8 mouse cellular contexts compared by ENCODE assay signal in the genomic region with DNA sequence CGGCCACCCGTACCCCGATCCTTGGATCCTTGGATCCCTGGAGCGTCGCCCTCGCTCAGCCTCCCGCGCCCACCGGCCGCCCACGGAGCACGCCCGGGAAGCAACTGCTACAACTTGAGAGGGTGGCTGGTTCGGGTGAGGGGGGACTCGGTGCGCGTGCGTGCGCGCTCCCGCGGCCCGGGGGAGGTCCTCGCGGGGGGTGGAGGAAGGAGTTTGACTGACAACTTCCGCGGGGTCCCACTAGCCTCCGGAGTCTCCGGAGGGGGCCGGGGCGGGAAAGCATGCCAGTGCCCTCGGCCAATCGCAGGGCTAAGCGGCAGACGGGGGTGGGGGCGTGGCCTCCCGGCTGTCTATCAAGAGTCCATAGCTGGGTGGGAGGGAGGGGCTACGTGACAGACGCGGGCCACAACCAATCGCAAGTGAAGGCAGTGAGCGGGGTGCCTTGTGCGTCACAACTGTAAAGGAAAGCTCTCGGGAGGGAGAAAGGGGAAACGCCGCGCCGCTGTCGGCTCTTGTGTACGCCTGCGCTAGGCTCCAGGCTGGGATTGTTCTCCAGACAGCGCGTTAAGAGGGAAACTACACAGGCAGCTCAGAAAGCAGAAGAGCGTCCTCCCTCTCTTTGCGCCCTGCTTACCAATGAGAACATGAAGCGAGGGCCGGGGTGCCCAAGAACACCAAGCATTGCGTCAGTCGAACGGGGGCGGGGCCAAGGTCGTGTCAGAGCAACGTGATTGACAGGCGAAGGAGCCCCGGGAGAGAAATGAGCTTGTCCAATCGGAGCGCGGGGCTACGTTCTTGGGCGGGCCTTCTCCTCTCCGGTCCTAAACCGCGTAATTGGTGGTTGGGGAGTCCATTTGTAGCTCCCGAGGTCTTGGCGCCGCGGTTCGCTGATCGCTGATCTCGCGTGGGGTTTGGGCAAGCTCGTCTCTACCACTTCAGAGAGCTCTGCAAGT. TPM values are rescaled to one million over a fixed set of nuclear protein-coding genes. Genes with fewer than 3 reads are reported as not detected.
DNase-seq lines count a peak whose midpoint lies in the region; ATAC-seq lines count a peak whose summit lies in the region.

No protein-coding gene starts in this region.

- peak overlapping the region; percentile 79 for H3K4me3 ChIP-seq in hindbrain, embryonic 12.5 days

- peak; percentile 99 for ATAC-seq in hindbrain, embryonic 12.5 days (ENCODE audit: low FRiP score)

- WGBS in hindbrain, embryonic 12.5 days, result under 1% methylated on average over 82 of the region's 82 CpGs

- no peaks in the 10 kb centered on the region for H3K9me3 ChIP-seq in hindbrain, embryonic 12.5 days (replicated peaks)

- H3K36me3 ChIP-seq in hindbrain, embryonic 12.5 days, result no peaks in the 10 kb centered on the region

- 0 out of 2 replicates have a peak, but pooled peaks cover 4% of the 10 kb centered on the region for H3K27me3 ChIP-seq in hindbrain, embryonic 12.5 days

- H3K9ac ChIP-seq in hindbrain, embryonic 12.5 days, result peak overlapping the region; percentile 85

- peak; percentile 100 for DNase-seq in NIH3T3 (ENCODE audit: low read depth)
- DNase-seq in cerebellum, postnatal 10 days, result peak; percentile 100
- peak; percentile 99 to 100 for DNase-seq in frontal cortex, postnatal 10 days (ENCODE audit: low spot score in 2 of 2)
- DNase-seq in layer of hippocampus, postnatal 14 days (ENCODE audit: low spot score in 2 of 2), result peak; percentile 99 to 100
- DNase-seq in lung, postnatal 14 days, result peak; percentile 100
- DNase-seq in retina, adult 2 months (ENCODE audit: low read depth, low spot score), result peak; percentile 98
- DNase-seq in thymus, postnatal 36 days, result peak; percentile 100

- H3K4me1 ChIP-seq in hindbrain, embryonic 12.5 days, result 0 out of 2 replicates have a peak, but pooled peaks cover 3% of the 10 kb centered on the region

- peak overlapping the region; percentile 71 for H3K4me2 ChIP-seq in hindbrain, embryonic 12.5 days (replicated peaks)

- peak overlapping the region; percentile 92 for H3K27ac ChIP-seq in hindbrain, embryonic 12.5 days

RNA-seq across cellular contexts. Expression of a gene that starts 5.9 kb away (rescaled TPM):
- 13.9 and 14.9 TPM in 2 replicates for polyA plus RNA-seq in hindbrain, embryonic 12.5 days (2016; fragmentation: Nextera tagmentation; extraction: Ambion mirVana)
- 10 to 100 TPM; 67.1 to 73.0 TPM for total RNA-seq in layer of hippocampus, postnatal 14 days (2021)

Comparison
In these comparisons a context has a peak if more than half of its experiments do, and no peak if none do; other contexts are left out.
1. Peak in every context shown above with its lines: DNase-seq, ATAC-seq, H3K4me3 ChIP-seq and H3K27ac ChIP-seq.